Mouse (Mus musculus): ENCODE measurements around the gene Emc4. TPM values are rescaled to one million over a fixed set of nuclear protein-coding genes. Genes with fewer than 3 reads are reported as not detected.
A peak's percentile ranks its signal among the peaks of the same experiment; 100 is the strongest.

Emc4 gene
- 10 to 100 TPM; 70.8 to 70.9 TPM for total RNA-seq (2021)
- long read RNA-seq, experiment 1, transcript Emc4-201 (5 exons, 983 nt), result major isoform, 56 of 68 reads
- long read RNA-seq, experiment 1, partial matches to known transcripts, result 7 of 68 reads
- long read RNA-seq, experiment 1, other reads (novel, unspliced or antisense), result 5 of 68 reads
- long read RNA-seq, experiment 2, transcript Emc4-201 (5 exons, 983 nt), result major isoform, 44 of 52 reads
- long read RNA-seq, experiment 2, partial matches to known transcripts, result 8 of 52 reads
- long read RNA-seq, experiment 2, other reads (novel, unspliced or antisense), result 0 of 52 reads

- DNase-seq, result peak; percentile 91 to 97
These were observed at the start of gene Emc4 for GRCm38 (mm10) chr2:112367726-112368673. Gene Emc4, minus strand, starts transcription at chr2:112368027.

DNA sequence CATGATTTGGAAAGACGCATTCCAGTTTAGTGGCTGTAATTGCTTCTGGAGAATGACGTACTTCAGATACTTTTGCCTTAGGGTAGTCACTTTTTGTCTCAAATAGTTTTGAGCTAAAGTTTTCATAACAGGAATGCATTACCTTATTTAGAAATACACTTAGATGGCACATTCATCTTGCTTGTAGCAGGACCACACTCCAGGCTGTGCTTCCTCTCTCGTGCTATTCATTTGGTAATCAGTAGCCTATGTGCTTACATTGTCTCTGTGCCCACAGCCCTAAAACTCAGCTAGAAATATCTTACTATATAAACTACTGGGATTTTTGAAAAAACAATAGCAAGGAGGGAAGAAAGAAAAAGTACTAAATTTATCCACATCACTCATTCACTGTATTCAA, 39.2 kb upstream of the Emc4 start:
- DNase-seq, result no peak

GRCm38 (mm10) chr2:112396649-112397048, 28.8 kb upstream of the Emc4 start:
- DNase-seq, result no peak

DNA sequence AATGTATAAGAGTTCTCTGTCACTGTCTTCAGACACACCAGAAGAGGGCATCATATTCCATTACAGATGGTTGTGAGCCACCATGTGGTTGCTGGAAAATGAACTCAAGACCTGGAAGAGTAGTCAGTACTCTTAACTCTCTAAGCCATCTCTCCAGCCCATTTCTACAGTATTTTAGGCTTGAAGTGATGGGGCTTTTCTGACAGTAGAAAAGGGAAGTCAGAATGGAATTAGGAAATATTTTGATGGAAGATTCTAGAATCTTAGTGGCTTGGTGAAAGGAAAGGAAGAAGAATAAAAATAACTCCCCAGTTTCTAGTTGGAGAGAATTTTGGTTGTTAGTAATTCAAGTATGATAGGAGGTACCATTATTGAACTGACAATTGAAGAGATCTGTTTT, 26.1 kb upstream of the Emc4 start:
- DNase-seq, result no peak

- DNase-seq, result no peak
These were observed 24.9 kb upstream of the Emc4 start for GRCm38 (mm10) chr2:112392689-112393088.

DNA sequence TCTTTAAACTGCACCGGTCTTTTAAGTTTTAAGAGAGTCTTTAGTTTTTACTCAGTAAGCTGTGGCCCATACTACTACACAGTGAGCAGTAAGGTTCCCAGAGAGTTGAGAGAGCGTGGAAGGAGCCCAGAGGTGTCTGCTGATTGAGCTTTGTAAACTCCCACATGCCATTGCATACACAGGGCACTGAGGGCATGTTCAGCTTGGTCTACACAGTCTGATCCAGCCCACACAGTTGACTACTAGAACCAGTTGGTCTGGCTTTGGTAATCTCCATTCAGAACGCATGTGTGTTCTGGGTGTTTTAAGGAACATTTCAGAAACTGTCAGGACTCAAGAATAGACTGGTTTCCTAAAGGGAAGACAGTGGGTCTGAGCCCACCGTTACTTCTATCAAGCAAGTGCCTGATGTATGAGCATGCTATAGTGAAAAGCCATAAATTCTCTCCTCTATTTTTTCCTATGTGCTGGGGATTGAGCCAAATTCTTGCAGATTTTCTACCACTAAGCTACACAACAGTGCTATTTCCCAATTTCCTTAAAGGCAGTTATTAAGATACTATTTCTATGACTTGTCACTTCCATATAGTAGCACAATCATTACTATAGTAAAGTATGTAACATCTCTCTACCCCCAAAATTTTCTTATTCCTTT, 23.6 kb upstream of the Emc4 start:
- no peak for DNase-seq

- no peak for DNase-seq
These were observed 23.0 kb upstream of the Emc4 start for GRCm38 (mm10) chr2:112390843-112391242.

GRCm38 (mm10) chr2:112381219-112381618, 13.4 kb upstream of the Emc4 start:
- DNase-seq, result no peak

DNA sequence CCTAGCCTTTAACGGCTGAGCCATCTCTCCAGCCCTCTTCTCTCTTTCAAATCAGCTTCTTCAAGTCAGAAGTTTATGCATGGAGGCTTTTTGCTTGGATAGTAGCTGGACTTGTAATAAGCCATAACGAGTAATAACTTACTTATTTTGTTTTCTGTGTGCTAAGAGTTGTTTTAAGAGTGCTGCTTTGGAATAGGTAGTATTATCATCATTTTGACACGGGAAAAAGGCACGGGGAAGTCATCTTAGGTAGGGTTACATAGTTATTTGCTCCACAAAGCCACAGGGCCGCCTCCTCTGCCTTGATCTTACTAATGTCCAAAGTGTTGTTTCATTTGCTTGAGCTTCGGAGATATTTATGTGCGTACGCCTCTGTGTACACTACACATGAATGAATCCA, 12.3 kb upstream of the Emc4 start:
- DNase-seq, result no peak

GRCm38 (mm10) chr2:112378973-112379898, 11.4 kb upstream of the Emc4 start, which contains the start of gene Katnbl1:
Gene Katnbl1, plus strand, starts transcription at chr2:112379211.
- peak; percentile 95 for DNase-seq

DNA sequence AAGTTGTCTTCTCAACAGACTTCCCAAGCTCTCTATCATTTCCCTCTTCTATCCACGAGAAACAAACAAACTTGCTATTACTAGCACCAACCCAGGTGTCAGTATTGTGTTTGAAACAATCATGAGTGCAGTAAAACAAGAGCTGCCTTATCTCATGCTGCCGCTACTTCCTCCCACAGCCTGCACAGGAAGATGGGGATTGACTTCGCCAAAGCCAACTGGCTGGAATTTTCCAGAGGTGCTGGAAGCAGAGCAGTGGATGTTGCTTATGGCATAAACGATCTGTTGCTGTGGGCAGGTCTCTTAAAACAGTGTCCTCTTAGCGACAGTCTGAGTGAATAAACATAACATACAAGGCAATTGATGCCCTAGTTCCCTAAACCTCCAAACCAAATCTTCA, 6.8 kb upstream of the Emc4 start:
- DNase-seq, result peak; percentile 33 to 73

DNA sequence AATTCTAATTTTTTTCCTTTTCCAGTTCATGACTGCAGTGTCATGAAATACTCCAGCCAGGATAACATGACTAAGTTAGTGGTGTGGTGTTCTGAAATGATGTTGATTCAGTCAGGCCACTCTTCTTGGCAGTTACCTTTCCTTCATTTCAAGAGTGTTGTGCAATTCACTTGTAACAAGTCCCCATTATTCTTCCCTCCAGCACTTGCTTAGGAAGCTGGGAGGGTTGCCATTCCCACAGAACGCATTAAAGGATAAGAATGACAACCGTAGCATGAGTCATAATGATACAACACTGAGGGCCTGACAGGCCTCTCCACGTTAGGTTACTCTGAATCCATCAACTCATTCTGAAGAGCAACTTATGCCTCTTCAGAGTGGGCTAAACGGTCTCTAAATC, 5.3 kb upstream of the Emc4 start:
- DNase-seq, result peak; percentile 39 to 69

DNA sequence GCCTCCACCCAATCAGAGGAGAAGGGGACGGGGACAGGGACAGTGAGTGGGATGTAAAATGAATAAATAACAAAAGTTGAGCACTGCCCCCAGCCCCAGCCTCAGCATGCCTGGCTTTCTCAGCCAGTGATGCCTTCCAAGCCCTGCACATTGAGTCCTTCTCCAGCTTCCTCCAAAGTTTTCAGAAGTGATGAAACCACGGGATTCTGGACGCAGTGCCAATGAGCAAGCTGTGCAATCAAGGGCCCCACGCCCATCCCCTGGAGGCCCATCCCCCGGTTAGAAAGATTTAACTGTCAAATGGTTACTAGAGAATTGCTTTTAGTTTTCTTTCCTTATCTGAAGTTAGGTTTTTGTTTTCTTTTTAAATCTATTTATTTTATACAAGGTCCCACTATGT, 2.1 kb upstream of the Emc4 start:
- DNase-seq, result peak; percentile 68 to 73

DNA sequence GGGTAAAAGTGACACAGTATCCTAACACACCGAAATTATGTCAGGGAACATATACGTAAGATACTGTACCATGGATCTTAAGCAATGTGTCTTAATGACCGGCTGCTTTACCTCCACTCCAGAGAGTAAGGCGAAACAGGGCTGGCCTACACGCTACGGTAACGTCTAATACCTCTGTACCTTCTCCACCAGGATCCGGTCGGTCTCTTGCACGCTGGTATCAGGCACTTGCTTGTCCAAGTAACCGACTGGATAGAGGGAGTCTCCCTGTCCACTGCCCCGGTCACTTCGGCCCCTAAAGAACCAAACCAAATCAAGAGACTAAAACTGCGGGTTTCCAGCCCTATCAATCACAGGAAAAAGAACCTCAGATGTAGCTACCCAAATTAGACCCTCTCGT, 605 bp downstream of the Emc4 start:
- no peak for DNase-seq

GRCm38 (mm10) chr2:112360781-112361169, 7.1 kb downstream of the Emc4 start:
- DNase-seq, result no peak

DNA sequence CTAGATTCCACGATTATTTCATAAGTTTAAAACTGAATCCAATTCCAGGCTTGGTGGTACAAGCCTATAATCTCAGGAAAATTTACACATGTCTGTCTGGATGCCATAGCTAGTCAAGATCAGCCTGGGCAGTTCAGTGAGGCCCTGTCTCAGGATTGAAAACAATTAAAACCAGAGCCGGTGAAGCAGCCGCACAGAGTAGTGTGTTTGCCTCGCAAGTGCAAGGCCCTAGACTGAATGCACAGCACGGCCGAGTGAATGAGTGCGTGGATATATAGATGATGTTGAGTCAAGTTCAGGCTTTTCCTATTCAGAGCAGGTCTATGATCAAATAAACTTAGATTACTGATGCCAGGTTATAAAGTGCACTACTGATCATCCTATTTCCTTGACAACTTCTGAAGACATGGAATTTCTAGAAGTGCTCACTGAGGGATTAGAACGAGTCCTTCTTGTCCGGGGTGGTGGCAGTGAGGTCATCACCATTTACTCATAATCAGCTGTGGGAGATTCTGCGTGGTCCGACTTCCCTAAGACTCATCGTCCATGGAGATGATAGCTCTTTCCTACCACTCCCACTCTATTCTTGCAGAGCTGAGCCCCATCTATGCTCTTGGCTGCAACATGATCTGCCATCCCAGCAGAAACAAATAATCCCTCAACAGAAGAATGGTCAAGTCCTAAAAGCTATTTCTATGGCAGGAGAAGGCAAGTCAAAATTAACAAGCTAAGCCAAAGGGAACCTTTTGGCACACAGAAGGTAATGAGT, 7.6 kb downstream of the Emc4 start:
- DNase-seq, result no peak

DNA sequence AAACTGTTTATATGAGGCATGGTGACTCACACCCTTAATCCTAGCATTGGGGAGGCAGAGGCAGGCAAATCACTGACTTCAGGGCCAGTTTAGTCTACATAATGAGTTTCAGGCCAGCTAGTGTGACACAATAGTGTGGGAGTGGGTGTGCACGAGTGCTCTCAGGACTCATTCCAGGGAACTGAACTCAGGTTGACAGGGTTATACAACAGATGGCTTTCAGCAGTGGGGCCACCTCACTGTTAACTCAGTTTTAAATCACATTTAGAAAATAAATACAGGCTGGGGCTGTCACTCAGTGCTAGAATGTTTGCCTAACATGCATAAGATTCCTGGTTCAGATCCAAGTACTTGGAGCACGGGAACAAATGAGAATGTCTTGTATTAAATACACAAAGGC, 8.2 kb downstream of the Emc4 start:
- no peak for DNase-seq

- no peak for DNase-seq
These were observed 14.0 kb downstream of the Emc4 start for GRCm38 (mm10) chr2:112353685-112354455.

- DNase-seq, result no peak
These were observed 19.6 kb downstream of the Emc4 start for GRCm38 (mm10) chr2:112348246-112348645.

- DNase-seq, result no peak
These were observed 26.7 kb downstream of the Emc4 start for GRCm38 (mm10) chr2:112341117-112341516.

Measured in heart, adult 18-20 months (tissue).